11 mouse cellular contexts compared by ENCODE assay signal in genomic region chr4:45491685-45492601, GRCm38 (mm10). TPM values are rescaled to one million over a fixed set of nuclear protein-coding genes. Genes with fewer than 3 reads are reported as not detected.
A peak's percentile ranks its signal among the peaks of the same experiment; 100 is the strongest.
DNase-seq lines count a peak whose midpoint lies in the region; ATAC-seq lines count a peak whose summit lies in the region.
"Had no signal": no experiment of that assay in that cellular context is flagged by ENCODE, and none has a peak within 500 bp of the region (broad histone marks: within the 10 kb centered on the region; RNA-seq: fewer than 3 reads in every experiment).

No protein-coding gene starts in this region.

- no peak for ATAC-seq in heart, embryonic 15.5 days (replicated peaks; ENCODE audit: insufficient number of reproducible peaks, insufficient read depth, low FRiP score, low read depth)
- no peak for ATAC-seq in midbrain, embryonic 11.5 days (ENCODE audit: low FRiP score)
- ATAC-seq in midbrain, embryonic 16.5 days, result no peak
- no peak for ATAC-seq in limb, embryonic 11.5 days (ENCODE audit: insufficient number of reproducible peaks, low FRiP score, low TSS enrichment, low read depth)
- ATAC-seq in stomach, embryonic 16.5 days (ENCODE audit: insufficient read depth, low FRiP score), result no peak

- no peak for DNase-seq in heart, postnatal 4 days
- peak; percentile 88 for DNase-seq in midbrain, embryonic 11.5 days (ENCODE audit: low spot score, missing footprints)
- DNase-seq in limb, embryonic 11.5 days (ENCODE audit: low spot score), result no peak
- DNase-seq in right cerebral cortex, postnatal 25 days, result no peak
- no peak for DNase-seq in frontal cortex, postnatal 25 days (ENCODE audit: low spot score in 2 of 2)
- DNase-seq: cerebellum, postnatal 25 days; lung, adult 2 months had no signal

- no peak overlapping the region for H3K4me3 ChIP-seq in heart, embryonic 15.5 days
- no peak overlapping the region for H3K4me3 ChIP-seq in midbrain, embryonic 11.5 days (ENCODE audit: low read depth, low read length)
- no peak overlapping the region for H3K4me3 ChIP-seq in midbrain, embryonic 16.5 days (ENCODE audit: low read depth, low read length)
- H3K4me3 ChIP-seq in limb, embryonic 11.5 days (ENCODE audit: low read depth, low read length), result no peak overlapping the region
- H3K4me3 ChIP-seq in stomach, embryonic 16.5 days (replicated peaks; ENCODE audit: low read length), result no peak overlapping the region

- 44% methylated on average over 16 of the region's 16 CpGs for WGBS in heart, embryonic 15.5 days
- WGBS in midbrain, embryonic 11.5 days, result 52% methylated on average over 16 of the region's 16 CpGs
- WGBS in midbrain, embryonic 16.5 days, result 55% methylated on average over 16 of the region's 16 CpGs
- WGBS in limb, embryonic 11.5 days, result 36% methylated on average over 16 of the region's 16 CpGs
- WGBS in stomach, embryonic 16.5 days, result 36% methylated on average over 16 of the region's 16 CpGs

- H3K9ac ChIP-seq in heart, embryonic 15.5 days, result no peak overlapping the region; the same call in none of the 2 replicates
- no peak overlapping the region for H3K9ac ChIP-seq in midbrain, embryonic 11.5 days (ENCODE audit: low read length)
- H3K9ac ChIP-seq in midbrain, embryonic 16.5 days (ENCODE audit: low read depth, low read length), result no peak overlapping the region
- no peak overlapping the region for H3K9ac ChIP-seq in limb, embryonic 11.5 days (ENCODE audit: low read length)
- 0 out of 2 replicates have a peak overlapping the region, but pooled peaks have one; percentile 24 for H3K9ac ChIP-seq in stomach, embryonic 16.5 days (ENCODE audit: low read length)

- no peaks in the 10 kb centered on the region for H3K9me3 ChIP-seq in heart, embryonic 15.5 days (replicated peaks)
- no peaks in the 10 kb centered on the region for H3K9me3 ChIP-seq in midbrain, embryonic 11.5 days (ENCODE audit: control insufficient read depth, low read length)
- H3K9me3 ChIP-seq in midbrain, embryonic 16.5 days (replicated peaks; ENCODE audit: control insufficient read depth, low read length, poor library complexity, severe bottlenecking), result no peaks in the 10 kb centered on the region
- H3K9me3 ChIP-seq in limb, embryonic 11.5 days (ENCODE audit: control insufficient read depth, low read length), result no peaks in the 10 kb centered on the region
- H3K9me3 ChIP-seq in stomach, embryonic 16.5 days (replicated peaks; ENCODE audit: control insufficient read depth, low read length), result no peaks in the 10 kb centered on the region
- H3K9me3 ChIP-seq: G1E had no signal

- H3K4me2 ChIP-seq in heart, embryonic 15.5 days, result peak overlapping the region; percentile 47
- no peak overlapping the region for H3K4me2 ChIP-seq in midbrain, embryonic 11.5 days
- no peak overlapping the region for H3K4me2 ChIP-seq in midbrain, embryonic 16.5 days (ENCODE audit: low read length)
- H3K4me2 ChIP-seq in limb, embryonic 11.5 days (ENCODE audit: low read depth, severe bottlenecking), result no peak overlapping the region
- H3K4me2 ChIP-seq in stomach, embryonic 16.5 days (ENCODE audit: low read depth, low read length), result peak overlapping the region; percentile 23; the same call in 1 of the 2 replicates

- H3K4me1 ChIP-seq in heart, embryonic 15.5 days (replicated peaks), result peaks cover 100% of the 10 kb centered on the region
- peaks cover 55% of the 10 kb centered on the region for H3K4me1 ChIP-seq in midbrain, embryonic 11.5 days (ENCODE audit: control insufficient read depth, insufficient read depth, low read length)
- H3K4me1 ChIP-seq in midbrain, embryonic 16.5 days (ENCODE audit: control insufficient read depth, insufficient read depth, low read length), result peaks cover 54% of the 10 kb centered on the region
- peaks cover 84% of the 10 kb centered on the region for H3K4me1 ChIP-seq in limb, embryonic 11.5 days (ENCODE audit: control insufficient read depth, insufficient read depth, low read length)
- peaks cover 90% of the 10 kb centered on the region for H3K4me1 ChIP-seq in stomach, embryonic 16.5 days (ENCODE audit: control insufficient read depth, insufficient read depth, low read length)

- no peaks in the 10 kb centered on the region; the same call in 1 of the 2 replicates for H3K36me3 ChIP-seq in heart, embryonic 15.5 days
- H3K36me3 ChIP-seq in midbrain, embryonic 11.5 days (ENCODE audit: control insufficient read depth, insufficient read depth, low read length), result no peaks in the 10 kb centered on the region
- H3K36me3 ChIP-seq in midbrain, embryonic 16.5 days (ENCODE audit: control insufficient read depth, insufficient read depth, low read length), result no peaks in the 10 kb centered on the region
- H3K36me3 ChIP-seq in limb, embryonic 11.5 days (ENCODE audit: control insufficient read depth, insufficient read depth, low read length), result no peaks in the 10 kb centered on the region
- no peaks in the 10 kb centered on the region for H3K36me3 ChIP-seq in stomach, embryonic 16.5 days (ENCODE audit: control insufficient read depth, insufficient read depth, low read length)
- H3K36me3 ChIP-seq: G1E had no signal

- no peaks in the 10 kb centered on the region for H3K27me3 ChIP-seq in heart, embryonic 15.5 days
- peaks cover 2% of the 10 kb centered on the region; the same call in 1 of the 2 replicates for H3K27me3 ChIP-seq in midbrain, embryonic 11.5 days (ENCODE audit: control insufficient read depth, insufficient read depth, low read length)
- H3K27me3 ChIP-seq in midbrain, embryonic 16.5 days (ENCODE audit: control insufficient read depth, insufficient read depth, low read depth, low read length), result no peaks in the 10 kb centered on the region; the same call in 1 of the 2 replicates
- H3K27me3 ChIP-seq in limb, embryonic 11.5 days (ENCODE audit: control insufficient read depth, insufficient read depth, low read length), result no peaks in the 10 kb centered on the region
- H3K27me3 ChIP-seq in stomach, embryonic 16.5 days (ENCODE audit: control insufficient read depth, insufficient read depth, low read length), result no peaks in the 10 kb centered on the region

- H3K27ac ChIP-seq in heart, embryonic 15.5 days, result peak overlapping the region; percentile 94
- H3K27ac ChIP-seq in midbrain, embryonic 11.5 days (ENCODE audit: low read depth, low read length), result no peak overlapping the region
- no peak overlapping the region for H3K27ac ChIP-seq in midbrain, embryonic 16.5 days (ENCODE audit: low read length)
- H3K27ac ChIP-seq in limb, embryonic 11.5 days (replicated peaks; ENCODE audit: low read depth, low read length), result peak overlapping the region; percentile 31; the same call in 1 of the 2 replicates
- H3K27ac ChIP-seq in stomach, embryonic 16.5 days (ENCODE audit: low read length), result peak overlapping the region; percentile 87

RNA-seq across cellular contexts. Expression of gene Shb, which starts 40.3 kb away (rescaled TPM):
- polyA plus RNA-seq in heart, embryonic 15.5 days (2015; fragmentation: Nextera tagmentation; extraction: Ambion mirVana), result 8.6 and 10.7 TPM in 2 replicates
- total RNA-seq in heart, postnatal 4 days (2021), result 10 to 100 TPM; 69.3 to 70.9 TPM
- polyA plus RNA-seq in midbrain, embryonic 11.5 days (2014; fragmentation: Nextera tagmentation; extraction: Ambion mirVana), result 2.7 and 2.8 TPM in 2 replicates
- 3.5 and 4.2 TPM in 2 replicates for polyA plus RNA-seq in midbrain, embryonic 16.5 days (2015; fragmentation: Nextera tagmentation; extraction: Ambion mirVana)
- polyA plus RNA-seq in limb, embryonic 11.5 days (2014; fragmentation: Nextera tagmentation; extraction: Ambion mirVana), result 6.4 and 6.5 TPM in 2 replicates
- 2.1 and 2.7 TPM in 2 replicates for polyA plus RNA-seq in stomach, embryonic 16.5 days (2015; fragmentation: Nextera tagmentation; extraction: Ambion mirVana)
- total RNA-seq: G1E had no signal
- polyA plus RNA-seq: G1E had no signal

Comparison
In these comparisons a context has a peak if more than half of its experiments do, and no peak if none do; other contexts are left out.
1. H3K27ac ChIP-seq: peak in heart, embryonic 15.5 days (single experiment), limb, embryonic 11.5 days (single experiment) and stomach, embryonic 16.5 days (single experiment); none in midbrain, embryonic 11.5 days (single experiment) and midbrain, embryonic 16.5 days (single experiment).
2. H3K4me2 ChIP-seq: peak in heart, embryonic 15.5 days (single experiment) and stomach, embryonic 16.5 days (single experiment); none in midbrain, embryonic 11.5 days (single experiment), midbrain, embryonic 16.5 days (single experiment) and limb, embryonic 11.5 days (single experiment).